Mouse (Mus musculus) kidney, adult 8-10 months (tissue): ENCODE data around the gene Olfr1366.
A peak's percentile ranks its signal among the peaks of the same experiment; 100 is the strongest.
"Not testable (repeated sequence)": the region's sequence is repeated elsewhere in the genome, so short reads cannot be mapped to it uniquely, and the experiment has no call there.

Experiments used
- DNase-seq, 2 experiments: peaks; one replicate each; pipeline ENCODE4 v3.0.0; 2022

Gene Olfr1366

GRCm38 (mm10) chr13:21542708-21543107, at the start of gene Olfr1366:
Olfr1366 (minus strand) TSS chr13:21542808.
- no peak for DNase-seq

- DNase-seq = no peak
These were observed 49.0 kb upstream of the Olfr1366 start for GRCm38 (mm10) chr13:21591618-21592017.

GRCm38 (mm10) chr13:21581659-21582058, 39.1 kb upstream of the Olfr1366 start, which contains the start of gene Olfr1364:
Olfr1364 (minus strand) TSS chr13:21581759.
- no peak for DNase-seq

- no peak for DNase-seq
These were observed 17.2 kb upstream of the Olfr1366 start, which contains the start of gene Olfr1535 for GRCm38 (mm10) chr13:21559793-21560192. Olfr1535 (minus strand) TSS chr13:21559893.

- DNase-seq = peak; percentile 2 to 35
These were observed 8.0 kb upstream of the Olfr1366 start for GRCm38 (mm10) chr13:21550416-21551110.

DNA sequence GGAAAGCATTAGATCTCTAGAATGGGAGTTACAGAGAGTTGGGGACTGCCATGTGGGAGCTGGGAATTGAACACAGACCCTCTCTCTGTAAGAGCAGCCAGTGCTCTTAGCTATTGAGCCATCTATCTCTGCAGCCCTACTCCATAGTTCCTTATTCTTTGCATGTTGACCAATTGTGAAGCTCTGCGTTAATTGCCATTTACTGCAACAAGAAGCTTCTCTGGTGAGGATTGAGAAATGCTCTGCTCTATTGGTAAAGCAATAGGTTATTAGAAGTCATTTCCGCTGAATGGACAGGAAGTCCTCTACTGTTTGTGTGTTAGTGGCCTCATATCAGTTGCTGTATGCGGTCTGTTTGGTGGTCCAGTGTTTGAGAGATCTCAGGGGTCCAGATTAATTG, 6.9 kb upstream of the Olfr1366 start:
- DNase-seq = no peak

DNA sequence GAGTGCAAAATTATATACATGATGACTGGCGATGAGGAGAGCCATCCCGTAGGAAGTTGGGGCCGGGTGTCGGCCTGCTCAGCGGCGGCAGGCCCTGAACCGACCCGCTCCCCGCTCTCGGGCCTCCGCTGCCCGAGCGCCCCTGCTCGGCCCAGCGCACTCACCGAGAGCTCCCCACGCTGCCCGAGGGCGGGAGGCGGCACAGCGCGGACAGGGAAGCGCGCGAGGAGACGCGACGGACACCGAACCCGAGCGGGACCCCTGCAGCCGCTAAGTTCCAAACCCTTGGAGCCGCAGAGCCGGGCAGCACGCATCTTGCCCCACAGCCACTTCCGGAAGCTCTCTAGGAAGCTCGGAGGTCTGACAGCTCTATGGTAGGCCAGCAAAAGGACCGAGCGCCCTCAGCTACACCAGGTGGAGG, 11.8 kb downstream of the Olfr1366 start, which contains the start of gene Zkscan8:
TSS of gene Zkscan8 (minus strand) at position 340 of the 421 bp plus-strand sequence.
- peak; percentile 86 to 91 for DNase-seq

DNA sequence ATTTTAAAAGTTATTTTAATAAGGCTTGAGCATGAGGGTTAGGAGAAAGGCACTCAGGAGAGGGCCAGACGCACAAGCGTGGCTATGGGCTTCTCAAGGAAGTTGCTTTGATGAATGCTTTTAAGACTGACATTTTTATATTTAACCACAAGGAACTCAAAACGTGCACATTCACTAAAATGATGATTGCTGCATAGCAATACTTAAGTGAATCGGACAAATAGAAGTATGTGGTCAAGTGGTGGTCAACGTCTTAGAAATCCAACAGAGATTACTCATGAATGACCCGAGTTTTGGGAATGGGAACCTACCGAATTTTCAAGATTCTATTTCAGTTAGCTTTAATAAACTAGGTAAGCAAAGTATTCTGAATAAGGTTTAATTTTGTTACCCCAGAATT, 12.5 kb downstream of the Olfr1366 start:
- no peak for DNase-seq

GRCm38 (mm10) chr13:21506221-21506649, 36.4 kb downstream of the Olfr1366 start:
- DNase-seq = peak; percentile 81 to 83

- DNase-seq = no peak
These were observed 40.3 kb downstream of the Olfr1366 start for GRCm38 (mm10) chr13:21502296-21502695.

- DNase-seq = not testable (repeated sequence)
These were observed 41.4 kb downstream of the Olfr1366 start, which contains the start of gene Gm11273 for GRCm38 (mm10) chr13:21501182-21501581. Gm11273 (minus strand) TSS chr13:21501418.

DNA sequence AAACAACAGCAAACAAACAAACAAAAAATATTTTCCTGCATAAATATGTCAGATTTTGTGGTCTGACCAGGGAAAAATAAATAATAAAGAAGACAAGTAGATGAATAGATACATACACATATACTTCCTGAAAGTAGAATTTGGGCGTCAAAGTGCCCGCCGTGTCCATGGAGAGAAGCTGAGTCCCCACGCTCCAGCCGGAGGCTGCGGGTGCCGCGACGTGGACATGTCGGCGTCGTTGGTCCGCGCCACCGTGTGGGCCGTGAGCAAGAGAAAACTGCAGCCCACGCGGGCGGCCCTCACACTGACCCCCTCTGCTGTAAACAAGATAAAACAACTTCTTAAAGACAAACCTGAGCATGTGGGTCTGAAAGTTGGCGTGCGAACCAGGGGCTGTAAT, 47.5 kb downstream of the Olfr1366 start, which contains the start of gene AK157302:
TSS of gene AK157302 (plus strand) at position 144 of the 400 bp plus-strand sequence.
- DNase-seq = peak in 1 of 2 experiments; percentile 4

- DNase-seq = no peak
These were observed 49.8 kb downstream of the Olfr1366 start for GRCm38 (mm10) chr13:21492847-21493246.

- no peak for DNase-seq
These were observed 55.7 kb downstream of the Olfr1366 start for GRCm38 (mm10) chr13:21486881-21487280.
